8 mouse cellular contexts compared by ENCODE assay signal in the genomic region with DNA sequence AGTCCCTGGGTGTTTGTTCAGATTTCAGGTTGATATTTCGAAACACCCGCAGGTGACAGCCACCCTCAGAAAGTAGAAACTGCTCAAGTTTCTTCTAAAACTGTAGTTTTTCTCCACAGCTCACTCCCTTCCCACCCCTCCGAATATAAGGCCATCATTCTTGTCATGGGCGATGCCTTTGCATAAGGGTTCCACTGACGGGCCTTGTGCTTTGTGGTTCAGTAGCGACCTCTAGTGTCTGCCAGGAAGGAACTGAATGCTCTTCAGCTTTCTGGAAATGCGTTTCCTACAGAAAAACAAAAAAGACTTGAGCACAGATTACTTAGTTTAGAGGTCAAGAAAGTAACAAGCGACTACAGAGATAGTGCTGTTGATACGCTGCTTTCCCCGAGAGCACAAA.
DNase-seq lines count a peak whose midpoint lies in the region; ATAC-seq and TF ChIP-seq lines count a peak whose summit lies in the region.

No protein-coding gene starts in this region.

- H3K9ac ChIP-seq in liver, adult 2 months (ENCODE audit: low read depth, low read length), result no peak overlapping the region
- H3K9ac ChIP-seq in liver, embryonic 11.5 days (ENCODE audit: low read depth, low read length), result no peak overlapping the region

- peak; percentile 67 for TF ChIP-seq CTCF in liver, adult 2 months (IDR thresholded peaks at IDR 0.05; ENCODE audit: low read depth, low read length)
- TF ChIP-seq CTCF in bone marrow macrophage, adult 2 months (IDR thresholded peaks at IDR 0.05; ENCODE audit: low read depth, low read length), result peak; percentile 78

- no peak for TF ChIP-seq POLR2A in liver, adult 2 months (IDR thresholded peaks at IDR 0.05; ENCODE audit: extremely low read depth, insufficient read depth, low read length)
- TF ChIP-seq POLR2A in bone marrow macrophage, adult 2 months (IDR thresholded peaks at IDR 0.05; ENCODE audit: borderline replicate concordance, low read depth, low read length), result no peak

- 29% methylated on average over 10 of the region's 10 CpGs for WGBS in liver, adult 2 months
- 36% methylated on average over 10 of the region's 10 CpGs for WGBS in liver, embryonic 11.5 days

- no peaks in the 10 kb centered on the region for H3K27me3 ChIP-seq in liver, adult 2 months (ENCODE audit: control insufficient read depth, insufficient read depth, low read length)
- H3K27me3 ChIP-seq in liver, embryonic 11.5 days (replicated peaks; ENCODE audit: control insufficient read depth, insufficient read depth, low read length), result no peaks in the 10 kb centered on the region

- DNase-seq in adrenal gland, postnatal 14 days, result peak; percentile 56
- no peak for DNase-seq in adrenal gland, adult 2 months
- DNase-seq in liver, adult 2 months (ENCODE audit: extremely low read depth, low read depth, low spot score), result peak; percentile 48
- DNase-seq in liver, embryonic 11.5 days (ENCODE audit: low spot score), result no peak
- peak; percentile 31 to 53 for DNase-seq in kidney, postnatal 4 days
- no peak for DNase-seq in cerebellum, adult 9-10 months

- no peaks in the 10 kb centered on the region for H3K9me3 ChIP-seq in liver, embryonic 11.5 days (ENCODE audit: control insufficient read depth, low read length)

- no peak for ATAC-seq in liver, embryonic 11.5 days (replicated peaks; ENCODE audit: low FRiP score)
- ATAC-seq in neutrophil, adult 5-6 weeks (ENCODE audit: extremely low read depth, insufficient number of reproducible peaks, low FRiP score, poor library complexity, severe bottlenecking), result peak; percentile 53; the same call in 1 of the 2 replicates

- no peak overlapping the region for H3K4me2 ChIP-seq in liver, embryonic 11.5 days

- no peaks in the 10 kb centered on the region for H3K4me1 ChIP-seq in liver, adult 2 months (ENCODE audit: control insufficient read depth, insufficient read depth, low read length)
- H3K4me1 ChIP-seq in liver, embryonic 11.5 days (replicated peaks; ENCODE audit: control insufficient read depth, insufficient read depth, low read length), result no peaks in the 10 kb centered on the region
- H3K4me1 ChIP-seq in bone marrow macrophage, adult 2 months (ENCODE audit: control insufficient read depth, insufficient read depth, low read length), result no peaks in the 10 kb centered on the region

- no peaks in the 10 kb centered on the region for H3K36me3 ChIP-seq in liver, adult 2 months (ENCODE audit: control insufficient read depth, insufficient read depth, low read length)
- H3K36me3 ChIP-seq in liver, embryonic 11.5 days (ENCODE audit: control insufficient read depth, insufficient read depth, low read length), result no peaks in the 10 kb centered on the region

- H3K79me2 ChIP-seq in liver, adult 2 months (ENCODE audit: control insufficient read depth, insufficient read depth, low read length), result no peaks in the 10 kb centered on the region

- no peak overlapping the region for H3K27ac ChIP-seq in liver, adult 2 months (replicated peaks; ENCODE audit: insufficient read depth, low read depth, low read length)
- no peak overlapping the region for H3K27ac ChIP-seq in liver, embryonic 11.5 days (ENCODE audit: low read depth, low read length)
- H3K27ac ChIP-seq in bone marrow macrophage, adult 2 months (ENCODE audit: insufficient read depth, low read depth, low read length), result no peak overlapping the region

- H3K4me3 ChIP-seq in liver, adult 2 months (ENCODE audit: insufficient read depth, low read depth, low read length), result no peak overlapping the region
- no peak overlapping the region for H3K4me3 ChIP-seq in liver, embryonic 11.5 days (ENCODE audit: low read depth, low read length)
- no peak overlapping the region for H3K4me3 ChIP-seq in bone marrow macrophage, adult 2 months (ENCODE audit: insufficient read depth, low read length)

Comparison
In these comparisons a context has a peak if more than half of its experiments do, and no peak if none do; other contexts are left out.
1. DNase-seq: peak in adrenal gland, postnatal 14 days (single experiment), liver, adult 2 months (single experiment) and kidney, postnatal 4 days (2 of 2); none in adrenal gland, adult 2 months (single experiment), liver, embryonic 11.5 days (single experiment) and cerebellum, adult 9-10 months (single experiment).